Mouse (Mus musculus): ENCODE measurements around the gene Tst.
A peak's percentile ranks its signal among the peaks of the same experiment; 100 is the strongest.

- TF ChIP-seq CTCF (IDR thresholded peaks at IDR 0.05; ENCODE audit: low read depth, low read length): peak; percentile 93
- TF ChIP-seq POLR2A (IDR thresholded peaks at IDR 0.05; ENCODE audit: borderline replicate concordance, low read depth, low read length): no peak
Observed at GRCm38 (mm10) chr15:78368926-78369346, 36.8 kb downstream of the Tst start.
